Mouse (Mus musculus) thymus, adult 2 months (tissue): ENCODE results near the gene Stxbp4. TPM values are rescaled to one million over a fixed set of nuclear protein-coding genes. Genes with fewer than 3 reads are reported as not detected.
A peak's percentile ranks its signal among the peaks of the same experiment; 100 is the strongest.

Experiments used
- DNase-seq: peaks from one replicate; pipeline ENCODE4 v3.0.0; 2021
- H3K27ac ChIP-seq: fragments of 200-500 bp; 2 replicates; pipeline ENCODE4 v1.5.1; 2012; ENCODE audit warnings: low read length, control low read depth; ENCODE audit not compliant: control insufficient read depth, insufficient read depth
- H3K27me3 ChIP-seq: fragments of 200-500 bp; 2 replicates; pipeline ENCODE4 v1.6.1; 2012; ENCODE audit warnings: mild to moderate bottlenecking, low read length, moderate library complexity, mixed read lengths; ENCODE audit not compliant: control insufficient read depth, insufficient read depth
- H3K36me3 ChIP-seq: fragments of 200-500 bp; 2 replicates; pipeline ENCODE4 v1.6.1; 2012; ENCODE audit warnings: mild to moderate bottlenecking, low read length, moderate library complexity; ENCODE audit not compliant: control insufficient read depth, insufficient read depth
- H3K4me1 ChIP-seq: fragments of 200-500 bp; replicated peaks from 2 replicates; pipeline ENCODE4 v1.6.1; 2012; ENCODE audit warnings: low read length; ENCODE audit not compliant: control insufficient read depth, insufficient read depth
- H3K4me3 ChIP-seq: fragments of 200-500 bp; 2 replicates; pipeline ENCODE4 v1.5.1; 2012; ENCODE audit warnings: mild to moderate bottlenecking, low read length, control low read depth, moderate library complexity; ENCODE audit not compliant: control insufficient read depth, insufficient read depth
- CTCF ChIP-seq: fragments of 200-500 bp; IDR thresholded peaks from 2 replicates; pipeline ENCODE4 v1.5.1; 2012; ENCODE audit warnings: mild to moderate bottlenecking, control low read depth, low read length, moderate library complexity, borderline replicate concordance; ENCODE audit not compliant: control insufficient read depth, poor library complexity, insufficient read depth; ENCODE audit errors: extremely low read depth
- POLR2A ChIP-seq: fragments of 200-500 bp; IDR thresholded peaks from 2 replicates; pipeline ENCODE4 v1.6.1; 2012; ENCODE audit warnings: mild to moderate bottlenecking, low read length, control low read depth, moderate library complexity; ENCODE audit not compliant: control insufficient read depth, poor library complexity, insufficient read depth; ENCODE audit errors: extremely low read depth
- WGBS: fragments of 180-500 bp; shearing (Covaris S2); methylation state at CpG from one replicate; pipeline ENCODE4 v1.1.7; 2018; 5-methylcytosine and 5-hydroxymethylcytosine counted together
- polyA plus RNA-seq: library from polyadenylated mRNA; depleted of rRNA; stranded (reverse); fragments of >200 nt; gene quantifications from 2 replicates; pipeline ENCODE4 v1.2.3, GENCODE M21; 2012

The Stxbp4 gene
- polyA plus RNA-seq, 1 experiment: 4.1 TPM

DNA sequence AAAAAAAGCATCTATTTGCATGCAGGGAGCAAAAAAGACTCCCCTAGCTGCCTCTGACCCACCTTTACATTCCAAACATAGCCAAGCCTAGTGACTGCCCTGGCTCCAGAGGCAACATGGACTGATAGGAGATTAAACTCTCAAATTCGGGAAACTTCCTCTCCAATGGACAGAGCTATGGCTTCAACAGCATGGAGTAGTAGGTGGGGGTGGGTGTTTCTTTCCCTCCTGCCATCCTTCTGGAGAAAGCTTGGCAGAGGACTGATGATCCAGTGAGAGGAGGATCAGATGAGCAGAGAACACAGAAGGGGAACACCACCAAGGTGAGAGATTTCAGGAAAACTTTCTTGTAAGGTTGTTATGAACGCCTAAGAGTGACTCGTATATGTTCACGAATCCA is 14.7 kb upstream of the Stxbp4 start:
- Histone ChIP-seq H3K4me1 (no peaks in the 10 kb centered on the region), H3K27ac (no peak overlapping the region), H3K27me3 (no peaks in the 10 kb centered on the region), H3K4me3 (no peak overlapping the region), H3K36me3 (peaks cover 6% of the 10 kb centered on the region)
- 97% methylated on average over 4 of the region's 4 CpGs for WGBS
- no peak for DNase-seq
- TF ChIP-seq POLR2A (no peak), CTCF (no peak)

DNA sequence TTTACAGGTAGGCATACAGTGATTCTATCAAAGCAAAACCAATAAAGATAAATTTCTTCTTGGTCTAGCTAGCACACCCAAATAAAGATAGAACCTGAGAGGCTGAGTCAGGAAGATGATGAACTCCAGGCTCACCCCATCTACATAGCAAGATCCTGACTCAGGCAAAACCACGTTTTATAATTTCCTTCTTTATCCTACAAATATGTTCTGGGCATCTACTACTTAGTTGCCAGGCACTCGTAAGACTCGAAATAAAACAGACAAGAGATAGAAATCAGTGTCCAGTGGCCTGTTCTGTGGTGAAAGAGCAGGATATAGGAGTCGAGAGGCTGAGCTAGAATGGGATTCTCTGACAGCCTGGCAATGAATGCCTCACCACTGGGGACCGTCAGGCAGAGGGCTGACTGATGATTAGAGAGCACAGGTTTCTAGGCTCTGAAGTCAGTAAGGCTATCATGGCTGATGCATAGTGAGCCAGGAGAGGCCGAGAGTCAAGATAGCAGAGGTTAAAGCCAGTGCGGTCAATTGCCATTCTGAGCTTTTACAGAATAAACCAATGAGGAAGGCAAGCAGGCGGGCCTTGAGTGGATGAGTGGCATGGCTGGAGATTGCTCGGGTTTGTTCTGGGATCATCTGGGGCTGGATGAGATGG is 12.5 kb upstream of the Stxbp4 start:
- Histone ChIP-seq H3K27me3 (no peaks in the 10 kb centered on the region), H3K36me3 (peaks cover 22% of the 10 kb centered on the region), H3K4me3 (no peak overlapping the region), H3K4me1 (no peaks in the 10 kb centered on the region), H3K27ac (no peak overlapping the region)
- DNase-seq: no peak
- 94% methylated on average over 9 of the region's 9 CpGs for WGBS
- TF ChIP-seq POLR2A: no peak
- no peak for TF ChIP-seq CTCF

DNA sequence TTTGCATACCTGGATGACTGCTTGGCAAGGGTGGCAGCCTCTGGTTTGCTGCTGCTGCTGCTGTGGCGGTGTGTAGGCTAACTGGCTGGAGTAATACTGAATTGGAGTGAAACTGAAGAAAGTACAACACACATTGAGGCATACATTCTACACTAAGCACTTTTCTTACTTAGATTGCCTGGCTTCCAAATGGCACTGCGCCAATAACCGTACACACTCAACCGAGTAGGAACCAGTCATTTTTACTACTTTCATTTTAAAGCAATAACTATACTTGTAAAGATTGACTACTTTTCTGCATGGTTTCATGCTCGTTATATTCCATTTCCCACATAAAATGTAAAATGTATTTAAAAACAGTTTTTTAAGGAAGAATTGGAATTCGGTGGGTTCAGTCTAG is 11.9 kb upstream of the Stxbp4 start:
- H3K4me1 ChIP-seq: no peaks in the 10 kb centered on the region
- TF ChIP-seq CTCF (no peak), POLR2A (no peak)
- no peak overlapping the region for H3K27ac ChIP-seq
- peaks cover 27% of the 10 kb centered on the region for H3K36me3 ChIP-seq
- no peak overlapping the region for H3K4me3 ChIP-seq
- DNase-seq: no peak
- no peaks in the 10 kb centered on the region for H3K27me3 ChIP-seq
- WGBS: 92% methylated on average over 6 of the region's 6 CpGs

DNA sequence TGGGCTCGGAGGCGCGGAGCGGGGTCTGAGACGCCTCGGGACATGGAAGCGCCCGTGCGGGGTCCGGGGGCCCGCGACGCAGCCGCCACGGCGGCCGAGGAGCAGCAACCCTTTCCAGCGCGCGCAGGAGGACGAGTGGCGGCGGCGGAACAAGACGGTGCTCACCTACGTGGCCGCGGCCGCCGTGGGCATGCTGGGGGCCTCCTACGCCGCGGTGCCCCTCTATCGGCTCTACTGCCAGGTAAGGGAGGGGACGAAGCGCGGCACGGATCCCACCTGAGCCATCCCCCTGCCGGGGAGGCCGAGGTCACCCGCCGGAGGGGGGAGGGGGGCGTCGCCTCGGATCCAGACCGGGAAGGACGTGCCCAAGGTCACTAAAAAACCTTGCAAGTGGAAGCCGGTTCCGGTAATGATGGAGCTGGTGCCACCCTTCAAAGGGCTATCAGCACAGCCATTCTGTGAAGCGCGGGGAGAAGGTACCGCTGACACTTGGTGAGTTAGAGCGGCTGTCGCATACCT is 487 bp upstream of the Stxbp4 start:
- TF ChIP-seq CTCF (no peak), POLR2A (no peak; the same call in 1 of the 2 replicates)
- no peak overlapping the region for H3K27ac ChIP-seq
- under 1% methylated on average over 53 of the region's 54 CpGs for WGBS
- DNase-seq: no peak
- H3K27me3 ChIP-seq: no peaks in the 10 kb centered on the region
- no peaks in the 10 kb centered on the region for H3K4me1 ChIP-seq
- H3K36me3 ChIP-seq: peaks cover 5% of the 10 kb centered on the region; the same call in 1 of the 2 replicates
- peak overlapping the region; percentile 84 for H3K4me3 ChIP-seq

DNA sequence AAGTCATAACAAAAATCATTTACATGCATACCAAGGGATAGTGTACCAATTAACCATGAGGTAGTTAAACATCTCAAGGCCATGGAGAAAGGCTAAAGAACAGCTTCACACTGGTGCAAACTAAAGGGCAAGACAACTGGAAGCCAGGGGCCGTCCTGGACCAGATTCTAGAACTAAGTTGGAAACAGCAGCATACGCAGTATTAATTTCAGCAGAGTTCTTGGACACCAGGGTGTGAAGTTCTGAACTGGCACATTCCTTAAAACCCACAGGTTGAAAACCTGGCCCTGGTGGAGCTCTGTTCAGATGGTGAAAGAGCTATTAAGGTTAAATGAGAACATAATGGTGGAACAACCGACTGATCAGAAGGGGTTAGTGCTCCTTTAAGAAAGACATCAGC is 3.2 kb downstream of the Stxbp4 start:
- TF ChIP-seq POLR2A (no peak), CTCF (no peak)
- H3K4me1 ChIP-seq: no peaks in the 10 kb centered on the region
- no peak overlapping the region for H3K27ac ChIP-seq
- no peaks in the 10 kb centered on the region for H3K27me3 ChIP-seq
- H3K4me3 ChIP-seq: no peak overlapping the region
- 91% methylated on average over 3 of the region's 3 CpGs for WGBS
- no peak for DNase-seq
- no peaks in the 10 kb centered on the region for H3K36me3 ChIP-seq

DNA sequence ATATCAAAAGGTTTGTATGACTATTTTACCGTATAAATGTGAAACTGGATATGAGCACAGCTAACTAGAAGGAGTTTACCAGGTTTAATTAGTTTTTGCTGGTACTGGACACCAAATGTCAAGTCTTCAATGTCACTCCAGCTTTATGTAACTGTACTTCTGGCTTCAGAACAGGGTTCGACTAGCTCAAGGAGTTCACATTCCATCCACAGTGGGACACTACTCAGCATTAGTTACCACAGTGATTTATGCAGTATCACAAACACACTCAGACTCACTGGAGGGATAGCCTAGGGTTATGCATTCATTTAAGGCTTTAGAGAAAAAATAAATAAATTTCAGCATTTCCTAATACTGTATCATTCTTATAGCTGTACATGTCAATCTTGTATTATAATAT is 5.4 kb downstream of the Stxbp4 start:
- H3K4me3 ChIP-seq: no peak overlapping the region
- H3K27ac ChIP-seq: no peak overlapping the region
- H3K36me3 ChIP-seq: no peaks in the 10 kb centered on the region
- 94% methylated on average over 2 of the region's 2 CpGs for WGBS
- no peaks in the 10 kb centered on the region for H3K27me3 ChIP-seq
- no peak for DNase-seq
- H3K4me1 ChIP-seq: no peaks in the 10 kb centered on the region
- TF ChIP-seq CTCF (no peak), POLR2A (no peak)

DNA sequence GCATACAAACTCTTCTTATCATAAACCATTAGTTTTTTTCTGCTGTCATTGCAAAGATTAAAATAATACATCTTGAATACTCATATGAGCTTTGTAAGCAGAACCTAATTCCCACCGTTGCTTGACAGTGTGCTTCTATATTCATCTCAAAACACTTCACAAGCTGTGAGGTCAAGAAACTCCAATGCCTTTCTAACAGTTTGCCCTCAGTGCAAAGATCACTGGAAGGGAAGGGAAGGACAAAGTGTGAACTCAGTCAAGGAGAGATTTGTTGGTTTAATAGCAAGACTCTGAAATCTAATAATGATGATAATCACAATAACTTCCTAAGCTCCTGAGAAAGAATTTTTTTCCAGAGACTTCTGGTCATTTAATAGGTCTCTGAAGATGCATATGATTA is 10.1 kb downstream of the Stxbp4 start:
- 90% methylated on average over 1 of the region's 1 CpGs for WGBS
- H3K4me1 ChIP-seq: no peaks in the 10 kb centered on the region
- no peak overlapping the region for H3K27ac ChIP-seq
- DNase-seq: no peak
- H3K4me3 ChIP-seq: no peak overlapping the region
- no peak for TF ChIP-seq POLR2A
- no peak for TF ChIP-seq CTCF
- H3K36me3 ChIP-seq: no peaks in the 10 kb centered on the region
- H3K27me3 ChIP-seq: no peaks in the 10 kb centered on the region
